Mouse (Mus musculus) limb, embryonic 15.5 days (tissue): ENCODE measurements at regions not wholly inside any gene's neighbourhood (a gene's known extent, or its start where the extent isn't known, plus 50 kb on each side); places are given as distances from the start of the nearest gene placed in this dataset.

Experiments used
- ATAC-seq: fragments of 200-750 bp; cut with Nextera tagmentation; 2 replicates; pipeline ENCODE4 v1.8.0; 2017; ENCODE audit warnings: low read depth, moderate TSS enrichment; ENCODE audit not compliant: insufficient number of reproducible peaks, low FRiP score, low TSS enrichment
- H3K27ac ChIP-seq: fragments of 300-500 bp; sonication (generic); 2 replicates; pipeline ENCODE4 v1.5.1; 2015; ENCODE audit warnings: moderate library complexity, mild to moderate bottlenecking, inconsistent platforms
- H3K27me3 ChIP-seq: fragments of 300-500 bp; sonication (generic); 2 replicates; pipeline ENCODE4 v1.6.1; 2015; ENCODE audit warnings: inconsistent platforms
- H3K36me3 ChIP-seq: fragments of 300-500 bp; sonication (generic); 2 replicates; pipeline ENCODE4 v1.6.1; 2015; ENCODE audit warnings: inconsistent platforms
- H3K4me1 ChIP-seq: fragments of 300-500 bp; sonication (generic); 2 replicates; pipeline ENCODE4 v1.6.1; 2015; ENCODE audit warnings: inconsistent platforms
- H3K4me2 ChIP-seq: fragments of 300-500 bp; sonication (generic); 2 replicates; pipeline ENCODE4 v1.6.1; 2015; ENCODE audit warnings: mild to moderate bottlenecking, inconsistent platforms
- H3K4me3 ChIP-seq: fragments of 300-500 bp; sonication (generic); 2 replicates; pipeline ENCODE4 v1.5.1; 2015; ENCODE audit warnings: mild to moderate bottlenecking, inconsistent platforms
- H3K9ac ChIP-seq: fragments of 300-500 bp; sonication (generic); 2 replicates; pipeline ENCODE4 v1.6.1; 2015; ENCODE audit warnings: inconsistent platforms
- H3K9me3 ChIP-seq: fragments of 300-500 bp; sonication (generic); 2 replicates; pipeline ENCODE4 v1.6.1; 2016; ENCODE audit warnings: inconsistent platforms
- WGBS: fragments of 180-500 bp; shearing (Covaris S2); methylation state at CpG from one replicate; pipeline ENCODE4 v1.1.7; 2015; 5-methylcytosine and 5-hydroxymethylcytosine counted together

DNA sequence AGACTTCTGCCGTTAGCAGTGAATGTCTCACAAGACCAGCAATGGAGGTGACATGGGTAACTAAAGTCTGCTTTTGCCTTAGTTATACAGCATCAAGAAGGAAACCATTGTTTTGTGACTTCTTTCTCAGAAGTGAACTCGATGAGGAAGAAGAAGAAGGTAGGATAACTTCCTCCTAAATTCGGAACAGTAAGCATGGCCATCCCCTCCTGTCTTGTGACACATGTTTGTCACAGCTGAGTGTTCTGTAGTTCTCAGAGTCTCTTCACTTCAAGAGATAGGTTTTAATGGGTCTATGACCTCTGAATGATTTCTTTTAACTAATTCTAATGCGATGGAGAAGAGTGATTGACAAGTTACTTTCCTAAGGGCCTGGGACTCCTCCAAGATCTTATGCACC is 79.3 kb upstream of the Zeb2 start:
- Histone ChIP-seq H3K9me3 (no peaks in the 10 kb centered on the region), H3K9ac (no peak overlapping the region), H3K27ac (0 out of 2 replicates have a peak overlapping the region, but pooled peaks have one; percentile 54), H3K4me3 (no peak overlapping the region), H3K4me2 (no peak overlapping the region), H3K4me1 (0 out of 2 replicates have a peak, but pooled peaks cover 2% of the 10 kb centered on the region), H3K27me3 (no peaks in the 10 kb centered on the region), H3K36me3 (no peaks in the 10 kb centered on the region)
- 92% methylated on average over 4 of the region's 4 CpGs for WGBS
- no peak for ATAC-seq

DNA sequence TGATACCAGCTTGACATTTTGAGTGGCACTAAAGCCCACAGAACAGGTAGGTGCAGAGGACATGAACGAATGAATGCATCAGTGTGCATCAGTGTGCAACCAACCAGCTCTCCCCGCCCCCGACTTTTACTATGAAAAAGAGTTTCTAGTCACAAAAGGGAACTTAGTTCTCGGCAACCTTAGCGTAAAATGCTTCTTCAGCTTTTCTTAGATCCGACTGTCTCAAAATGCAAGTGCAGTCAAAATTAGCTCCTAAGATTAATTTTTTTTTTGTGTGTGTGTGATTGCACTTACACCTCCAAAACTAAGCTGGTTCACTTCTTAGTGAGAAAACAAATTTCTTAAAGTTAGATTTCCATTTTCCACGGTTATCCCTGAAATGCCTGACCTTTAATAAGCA is 77.1 kb upstream of the Zeb2 start:
- no peaks in the 10 kb centered on the region for H3K27me3 ChIP-seq
- 87% methylated on average over 7 of the region's 7 CpGs for WGBS
- no peaks in the 10 kb centered on the region for H3K36me3 ChIP-seq
- H3K27ac ChIP-seq = no peak overlapping the region
- H3K9me3 ChIP-seq = no peaks in the 10 kb centered on the region
- H3K4me1 ChIP-seq = 0 out of 2 replicates have a peak, but pooled peaks cover 2% of the 10 kb centered on the region
- H3K4me3 ChIP-seq = no peak overlapping the region
- no peak overlapping the region for H3K4me2 ChIP-seq
- ATAC-seq = no peak
- no peak overlapping the region for H3K9ac ChIP-seq

- H3K9ac ChIP-seq = no peak overlapping the region
- no peak overlapping the region for H3K27ac ChIP-seq
- no peak for ATAC-seq
- H3K27me3 ChIP-seq = no peaks in the 10 kb centered on the region
- no peak overlapping the region for H3K4me3 ChIP-seq
- no peaks in the 10 kb centered on the region for H3K36me3 ChIP-seq
- no peaks in the 10 kb centered on the region for H3K9me3 ChIP-seq
- no peak overlapping the region for H3K4me2 ChIP-seq
- no peaks in the 10 kb centered on the region for H3K4me1 ChIP-seq
Measured at GRCm38 (mm10) chr2:45185621-45185999, 68.4 kb upstream of the Zeb2 start.

- Histone ChIP-seq H3K27me3 (no peaks in the 10 kb centered on the region), H3K4me1 (no peaks in the 10 kb centered on the region), H3K4me2 (peak overlapping the region; percentile 36; the same call in 1 of the 2 replicates), H3K27ac (no peak overlapping the region), H3K4me3 (no peak overlapping the region), H3K36me3 (no peaks in the 10 kb centered on the region), H3K9me3 (no peaks in the 10 kb centered on the region), H3K9ac (no peak overlapping the region)
- 19% methylated on average over 18 of the region's 18 CpGs for WGBS
- no peak for ATAC-seq
Measured at GRCm38 (mm10) chr2:45184704-45185620, 67.8 kb upstream of the Zeb2 start.

DNA sequence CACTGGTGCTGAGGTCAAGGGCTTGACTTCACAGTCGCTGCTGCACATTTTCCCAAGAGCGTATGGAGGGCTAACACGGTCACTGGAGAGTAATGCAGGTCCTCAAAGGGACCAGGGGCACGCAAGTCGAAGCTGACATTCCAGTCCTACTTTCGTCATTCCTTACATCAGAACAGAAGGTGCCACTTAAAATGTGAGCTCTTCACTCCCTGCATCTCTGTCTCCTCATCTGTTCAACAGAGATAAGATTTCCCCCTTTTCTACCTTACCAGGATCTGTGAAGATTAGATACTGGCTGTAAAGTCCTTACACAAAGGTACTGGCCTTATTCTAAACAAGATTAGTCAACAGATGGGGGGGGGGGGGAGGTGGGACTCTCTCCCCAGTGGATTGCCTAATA is 67.0 kb upstream of the Zeb2 start:
- H3K9ac ChIP-seq = no peak overlapping the region
- H3K4me2 ChIP-seq = no peak overlapping the region
- ATAC-seq = no peak
- no peaks in the 10 kb centered on the region for H3K27me3 ChIP-seq
- no peaks in the 10 kb centered on the region for H3K36me3 ChIP-seq
- no peaks in the 10 kb centered on the region for H3K9me3 ChIP-seq
- no peak overlapping the region for H3K27ac ChIP-seq
- H3K4me3 ChIP-seq = no peak overlapping the region
- 47% methylated on average over 6 of the region's 6 CpGs for WGBS
- no peaks in the 10 kb centered on the region for H3K4me1 ChIP-seq

- no peak overlapping the region for H3K27ac ChIP-seq
- H3K36me3 ChIP-seq = no peaks in the 10 kb centered on the region
- ATAC-seq = no peak
Measured at GRCm38 (mm10) chr2:45182876-45183275, 65.7 kb upstream of the Zeb2 start.

DNA sequence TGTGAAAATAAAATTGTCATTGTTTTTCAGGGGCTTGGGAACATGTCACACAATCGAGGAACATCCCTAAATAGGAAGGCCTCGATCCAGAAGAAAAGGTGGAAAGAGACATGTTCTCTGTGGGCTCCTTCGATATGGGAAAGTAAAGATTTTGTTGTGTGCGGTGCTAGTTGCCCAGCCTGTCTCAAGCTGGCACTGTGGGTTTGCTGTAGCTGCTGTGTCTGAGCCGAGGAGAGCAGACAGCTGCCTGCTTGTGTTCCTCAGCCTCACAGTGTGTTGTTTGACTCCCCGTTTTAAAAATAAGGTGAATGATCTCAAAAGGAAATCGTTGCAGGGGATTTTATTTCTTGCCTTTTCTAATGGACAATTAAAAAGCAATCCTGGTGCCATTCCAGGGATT is 64.4 kb upstream of the Zeb2 start:
- no peaks in the 10 kb centered on the region for H3K27me3 ChIP-seq
- H3K4me2 ChIP-seq = no peak overlapping the region
- H3K4me1 ChIP-seq = no peaks in the 10 kb centered on the region
- no peak overlapping the region for H3K4me3 ChIP-seq
- 60% methylated on average over 7 of the region's 7 CpGs for WGBS
- no peak overlapping the region for H3K27ac ChIP-seq
- no peak for ATAC-seq
- H3K36me3 ChIP-seq = no peaks in the 10 kb centered on the region
- no peak overlapping the region for H3K9ac ChIP-seq
- H3K9me3 ChIP-seq = no peaks in the 10 kb centered on the region

More at GRCm38 (mm10) chr2:45182876-45183275, 65.7 kb upstream of the Zeb2 start:
- Histone ChIP-seq H3K27me3 (no peaks in the 10 kb centered on the region), H3K4me2 (no peak overlapping the region), H3K4me1 (no peaks in the 10 kb centered on the region), H3K9ac (no peak overlapping the region), H3K4me3 (no peak overlapping the region), H3K9me3 (no peaks in the 10 kb centered on the region)
- WGBS = 73% methylated on average over 1 of the region's 1 CpGs

DNA sequence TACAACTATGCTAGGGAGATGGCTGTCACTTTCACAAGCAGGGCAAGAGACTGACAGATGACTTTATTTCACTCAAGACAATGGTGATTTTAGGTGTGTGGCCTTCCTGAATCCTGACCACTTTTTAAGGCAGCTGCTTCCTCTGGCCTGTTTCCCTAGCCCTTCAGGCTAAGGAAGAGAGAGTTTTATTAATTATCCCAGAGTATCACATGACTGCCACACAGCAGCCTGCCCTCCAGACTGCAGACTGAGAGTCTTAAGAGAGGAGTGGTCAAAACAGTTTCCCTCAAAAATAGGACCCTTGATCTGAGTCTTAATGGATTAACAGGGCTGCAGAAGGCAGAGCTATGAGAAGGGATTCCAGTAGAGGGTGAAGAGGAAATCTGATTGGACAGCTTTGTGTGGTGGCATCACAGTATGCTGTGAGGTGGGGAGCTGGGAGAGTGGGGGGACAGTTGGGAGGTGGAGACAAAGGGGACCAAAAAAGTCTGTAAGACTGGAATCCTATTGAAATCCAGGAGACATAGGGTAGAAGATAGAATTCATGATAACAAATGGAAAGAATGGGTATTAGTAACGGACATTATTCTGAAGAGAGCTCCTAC is 61.8 kb upstream of the Zeb2 start:
- no peaks in the 10 kb centered on the region for H3K9me3 ChIP-seq
- no peak overlapping the region for H3K4me2 ChIP-seq
- no peaks in the 10 kb centered on the region for H3K36me3 ChIP-seq
- no peak overlapping the region for H3K4me3 ChIP-seq
- WGBS = 97% methylated on average over 1 of the region's 1 CpGs
- ATAC-seq = no peak
- no peaks in the 10 kb centered on the region for H3K27me3 ChIP-seq
- H3K9ac ChIP-seq = no peak overlapping the region
- no peak overlapping the region for H3K27ac ChIP-seq
- H3K4me1 ChIP-seq = no peaks in the 10 kb centered on the region

- H3K27ac ChIP-seq = no peak overlapping the region
- H3K4me3 ChIP-seq = no peak overlapping the region
- no peak overlapping the region for H3K9ac ChIP-seq
- H3K4me2 ChIP-seq = no peak overlapping the region
- H3K9me3 ChIP-seq = no peaks in the 10 kb centered on the region
- H3K4me1 ChIP-seq = no peaks in the 10 kb centered on the region
- no peaks in the 10 kb centered on the region for H3K27me3 ChIP-seq
- H3K36me3 ChIP-seq = no peaks in the 10 kb centered on the region
- no peak for ATAC-seq
- WGBS = 88% methylated on average over 8 of the region's 8 CpGs
Measured at GRCm38 (mm10) chr2:45172382-45172781, 55.2 kb upstream of the Zeb2 start.

- H3K27me3 ChIP-seq = no peaks in the 10 kb centered on the region
- H3K4me1 ChIP-seq = no peaks in the 10 kb centered on the region
- WGBS = 72% methylated on average over 12 of the region's 12 CpGs
- no peaks in the 10 kb centered on the region for H3K9me3 ChIP-seq
- no peak overlapping the region for H3K9ac ChIP-seq
- ATAC-seq = no peak
- no peak overlapping the region for H3K4me2 ChIP-seq
- H3K4me3 ChIP-seq = no peak overlapping the region
- no peaks in the 10 kb centered on the region for H3K36me3 ChIP-seq
- no peak overlapping the region for H3K27ac ChIP-seq
Measured at GRCm38 (mm10) chr2:45171520-45172173, 54.5 kb upstream of the Zeb2 start.

DNA sequence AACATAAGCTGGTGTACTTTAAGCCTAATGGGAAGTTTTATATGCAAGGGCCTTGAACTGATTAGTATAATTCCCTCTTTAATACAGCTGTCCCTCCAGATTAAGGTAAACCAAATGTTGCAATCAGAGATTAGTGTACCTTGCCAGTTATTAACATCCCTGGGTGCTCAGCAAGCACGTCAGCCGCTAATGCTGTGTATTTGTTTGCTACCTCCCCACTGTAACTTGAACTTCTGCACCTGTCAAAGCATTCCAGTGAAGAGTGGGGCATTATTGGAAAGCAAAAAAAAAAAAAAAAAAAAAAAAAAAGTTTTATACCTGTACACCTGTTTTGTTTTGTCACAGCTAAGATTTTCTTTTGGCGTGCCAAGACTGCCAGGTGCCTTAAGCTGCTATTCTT is 53.1 kb upstream of the Zeb2 start:
- Histone ChIP-seq H3K27ac (no peak overlapping the region), H3K4me3 (no peak overlapping the region), H3K4me2 (no peak overlapping the region), H3K27me3 (no peaks in the 10 kb centered on the region), H3K36me3 (no peaks in the 10 kb centered on the region), H3K9ac (no peak overlapping the region), H3K4me1 (no peaks in the 10 kb centered on the region), H3K9me3 (no peaks in the 10 kb centered on the region)
- WGBS = 36% methylated on average over 3 of the region's 3 CpGs
- no peak for ATAC-seq

DNA sequence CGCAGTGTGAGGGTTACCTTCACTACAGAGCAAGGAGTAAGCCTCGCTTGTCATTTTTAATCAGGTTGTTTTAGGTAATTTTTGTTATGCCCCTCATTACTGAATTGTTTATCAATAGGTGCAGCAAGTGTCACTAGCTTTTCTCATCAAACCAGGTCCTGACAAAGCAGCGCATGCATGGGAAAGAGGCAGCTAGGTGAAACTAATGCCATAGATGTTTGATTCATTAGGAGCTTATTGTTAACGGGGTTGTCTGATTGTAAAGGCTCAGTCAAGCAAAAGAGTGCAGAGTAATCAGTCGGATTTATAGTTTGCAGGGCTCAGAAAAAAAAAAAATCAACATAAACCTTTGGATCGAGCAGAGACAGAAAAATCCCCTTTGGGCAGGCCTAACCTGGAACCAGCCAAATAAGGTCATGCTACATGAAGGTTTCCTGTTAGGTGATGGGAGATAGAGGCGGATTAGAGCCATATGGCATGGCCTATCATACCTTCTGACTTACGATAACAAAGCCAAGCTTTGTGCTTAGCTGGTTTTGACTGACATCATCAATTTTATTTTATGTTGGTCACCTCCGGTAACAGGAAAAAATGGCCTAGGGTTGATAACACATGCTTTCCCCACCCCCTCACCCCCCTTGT is 52.4 kb upstream of the Zeb2 start:
- Histone ChIP-seq H3K9ac (no peak overlapping the region), H3K4me1 (no peaks in the 10 kb centered on the region), H3K27me3 (no peaks in the 10 kb centered on the region), H3K9me3 (no peaks in the 10 kb centered on the region), H3K4me2 (no peak overlapping the region), H3K4me3 (no peak overlapping the region), H3K36me3 (no peaks in the 10 kb centered on the region), H3K27ac (no peak overlapping the region)
- 48% methylated on average over 9 of the region's 9 CpGs for WGBS
- no peak for ATAC-seq
